Mouse (Mus musculus): ENCODE measurements around the gene Sp2. TPM values are rescaled to one million over a fixed set of nuclear protein-coding genes. Genes with fewer than 3 reads are reported as not detected.
A peak's percentile ranks its signal among the peaks of the same experiment; 100 is the strongest.

Sp2 gene
- polyA plus RNA-seq, 1 experiment from 2014 or later, result 19.6 TPM

DNA sequence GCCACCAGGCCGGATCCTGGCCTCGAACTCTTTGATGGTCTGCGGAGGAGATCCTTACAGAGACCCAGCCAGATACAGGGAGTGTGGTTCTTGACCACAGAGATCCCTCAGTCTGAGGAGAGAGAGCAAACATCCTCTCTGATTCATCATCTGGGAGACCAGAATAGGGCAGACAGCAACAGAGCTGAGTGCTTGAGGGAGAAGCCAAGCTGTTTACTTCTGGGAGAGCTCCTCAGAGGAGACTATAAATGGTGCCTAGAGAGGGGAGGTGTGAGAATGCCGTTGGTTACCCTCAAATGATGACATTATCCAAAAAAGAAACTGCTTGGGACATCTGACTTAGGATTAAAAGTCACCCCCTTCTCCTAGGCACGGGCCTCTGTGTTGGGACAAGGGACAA lies 8.7 kb upstream of the Sp2 start:
- Histone ChIP-seq H3K27ac (no peak overlapping the region), H3K4me1 (replicated peaks) (peaks cover 19% of the 10 kb centered on the region), H3K4me3 (replicated peaks) (no peak overlapping the region), H3K27me3 (peaks cover 28% of the 10 kb centered on the region), H3K9me3 (no peaks in the 10 kb centered on the region), H3K4me2 (replicated peaks) (no peak overlapping the region), H3K9ac (replicated peaks) (no peak overlapping the region), H3K36me3 (no peaks in the 10 kb centered on the region)
- no peak for ATAC-seq
- 79% methylated on average over 5 of the region's 5 CpGs for WGBS

DNA sequence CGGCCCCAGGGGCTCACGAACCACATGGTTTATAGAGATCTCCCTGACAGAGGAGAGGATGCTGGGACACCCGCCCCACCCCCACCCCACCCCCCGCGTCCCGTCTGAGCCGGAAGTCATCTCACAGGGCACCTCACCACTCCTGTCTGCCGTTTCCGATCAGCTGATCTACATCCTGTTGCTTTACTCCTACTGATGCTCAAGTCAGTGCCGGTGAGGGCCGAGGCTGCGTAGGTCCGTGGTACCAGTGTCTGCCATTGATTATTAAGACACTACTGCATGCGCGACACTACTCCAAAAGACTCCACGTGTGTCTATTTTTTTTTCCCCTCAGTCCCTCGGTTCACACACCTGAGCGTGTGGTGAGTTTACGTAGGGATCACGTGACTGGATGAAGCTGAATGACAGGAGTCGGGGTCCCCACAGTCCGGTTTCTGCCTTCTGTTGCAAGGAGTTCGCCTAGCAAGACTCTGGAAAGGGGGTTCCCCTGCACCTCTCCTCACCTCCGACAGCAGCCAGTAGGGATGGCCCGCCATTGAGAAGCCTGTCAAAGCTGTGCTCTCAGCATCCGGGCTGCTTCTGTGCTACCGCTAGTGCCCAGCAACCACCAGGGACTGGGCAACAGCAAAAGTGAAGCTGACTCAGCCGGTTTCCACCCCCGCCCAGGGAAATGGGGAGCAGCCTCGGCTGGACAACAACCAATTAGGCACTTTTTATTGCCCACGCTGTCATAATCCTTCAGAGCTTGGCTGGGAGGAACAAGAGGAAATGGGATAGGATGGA lies 5.3 kb upstream of the Sp2 start:
- Histone ChIP-seq H3K36me3 (no peaks in the 10 kb centered on the region), H3K9me3 (no peaks in the 10 kb centered on the region), H3K4me2 (replicated peaks) (peak overlapping the region; percentile 61), H3K27me3 (peaks cover 51% of the 10 kb centered on the region), H3K4me1 (replicated peaks) (peaks cover 14% of the 10 kb centered on the region), H3K9ac (replicated peaks) (peak overlapping the region; percentile 48; the same call in 1 of the 2 replicates), H3K27ac (no peak overlapping the region), H3K4me3 (replicated peaks) (peak overlapping the region; percentile 41)
- peak; percentile 82 for ATAC-seq
- WGBS, result 6% methylated on average over 31 of the region's 31 CpGs

DNA sequence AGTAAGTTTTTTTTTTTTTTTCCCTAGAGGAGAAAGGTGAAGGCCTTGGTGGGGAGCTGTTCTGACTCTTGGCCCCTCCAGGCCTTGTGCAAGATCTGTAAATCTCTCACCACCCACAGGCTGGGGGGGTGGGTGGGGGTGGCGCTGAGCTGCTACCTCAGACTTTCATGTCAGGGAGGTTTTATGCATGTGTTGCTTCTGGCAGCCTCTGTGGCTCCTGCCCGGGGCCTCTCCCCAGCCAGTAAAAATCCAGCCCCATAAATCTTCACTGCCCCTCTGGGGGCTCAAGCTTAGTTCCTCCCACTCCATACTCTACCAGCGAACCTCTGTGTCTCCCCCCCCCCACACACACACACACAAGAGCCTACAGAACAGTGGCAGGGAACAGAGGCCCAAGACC lies 3.7 kb upstream of the Sp2 start:
- no peak overlapping the region for H3K4me2 ChIP-seq (replicated peaks)
- 68% methylated on average over 3 of the region's 3 CpGs for WGBS
- H3K4me3 ChIP-seq (replicated peaks), result no peak overlapping the region
- no peaks in the 10 kb centered on the region for H3K9me3 ChIP-seq
- no peak for ATAC-seq
- H3K27me3 ChIP-seq, result peaks cover 57% of the 10 kb centered on the region
- no peak overlapping the region for H3K9ac ChIP-seq (replicated peaks)
- H3K4me1 ChIP-seq (replicated peaks), result peaks cover 19% of the 10 kb centered on the region
- no peaks in the 10 kb centered on the region for H3K36me3 ChIP-seq
- no peak overlapping the region for H3K27ac ChIP-seq

DNA sequence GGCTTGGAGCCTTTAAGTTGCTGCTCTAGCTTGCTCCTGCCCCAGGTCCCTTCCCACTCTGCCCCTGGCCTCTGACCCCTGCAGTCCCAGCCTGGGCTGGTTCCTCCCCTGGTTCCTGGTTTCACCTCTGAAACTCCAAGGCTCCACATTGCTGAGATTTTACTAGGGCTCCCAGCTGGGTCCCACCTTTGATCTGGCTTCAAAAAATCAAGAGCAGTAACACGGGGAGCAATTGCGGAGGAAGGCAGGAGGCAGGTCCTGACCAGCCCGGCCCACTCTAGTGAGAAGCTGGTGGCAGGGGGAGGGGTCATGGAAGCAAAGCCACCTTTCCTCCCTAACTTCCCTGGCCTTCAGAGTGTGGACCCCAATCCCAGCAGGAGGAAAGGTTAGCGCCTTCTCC lies 2.1 kb upstream of the Sp2 start:
- no peaks in the 10 kb centered on the region for H3K9me3 ChIP-seq
- no peak overlapping the region for H3K4me2 ChIP-seq (replicated peaks)
- no peak for ATAC-seq
- peaks cover 19% of the 10 kb centered on the region for H3K4me1 ChIP-seq (replicated peaks)
- H3K36me3 ChIP-seq, result no peaks in the 10 kb centered on the region
- 15% methylated on average over 4 of the region's 4 CpGs for WGBS
- no peak overlapping the region for H3K27ac ChIP-seq
- H3K27me3 ChIP-seq, result peaks cover 59% of the 10 kb centered on the region
- H3K9ac ChIP-seq (replicated peaks), result no peak overlapping the region
- H3K4me3 ChIP-seq (replicated peaks), result no peak overlapping the region

DNA sequence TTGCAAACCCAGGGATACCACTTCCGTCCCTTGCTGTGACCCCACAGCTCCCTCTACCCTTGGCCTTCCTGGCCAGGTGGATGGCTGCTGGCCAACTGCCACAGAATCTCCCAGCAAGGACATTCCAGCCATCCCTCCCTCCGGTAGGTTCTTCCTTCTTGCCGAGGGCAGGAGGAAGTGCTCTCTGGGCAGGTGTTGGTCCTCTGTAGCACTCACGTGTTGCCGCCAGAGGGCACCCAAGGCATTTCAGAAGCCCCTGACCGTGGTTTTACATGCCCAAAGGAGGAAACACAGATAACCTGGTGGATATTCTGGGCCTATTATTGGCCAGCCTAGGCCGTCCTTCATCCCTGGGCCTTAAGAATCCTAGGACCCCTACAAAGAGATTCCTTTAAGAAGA lies 404 bp downstream of the Sp2 start:
- peaks cover 15% of the 10 kb centered on the region for H3K4me1 ChIP-seq (replicated peaks)
- H3K4me3 ChIP-seq (replicated peaks), result no peak overlapping the region
- H3K4me2 ChIP-seq (replicated peaks), result 0 out of 2 replicates have a peak overlapping the region, but pooled peaks have one; percentile 10
- H3K9ac ChIP-seq (replicated peaks), result peak overlapping the region; percentile 25; the same call in 1 of the 2 replicates
- H3K9me3 ChIP-seq, result no peaks in the 10 kb centered on the region
- H3K36me3 ChIP-seq, result no peaks in the 10 kb centered on the region
- peaks cover 45% of the 10 kb centered on the region for H3K27me3 ChIP-seq
- no peak for ATAC-seq
- no peak overlapping the region for H3K27ac ChIP-seq
- 2% methylated on average over 7 of the region's 7 CpGs for WGBS

DNA sequence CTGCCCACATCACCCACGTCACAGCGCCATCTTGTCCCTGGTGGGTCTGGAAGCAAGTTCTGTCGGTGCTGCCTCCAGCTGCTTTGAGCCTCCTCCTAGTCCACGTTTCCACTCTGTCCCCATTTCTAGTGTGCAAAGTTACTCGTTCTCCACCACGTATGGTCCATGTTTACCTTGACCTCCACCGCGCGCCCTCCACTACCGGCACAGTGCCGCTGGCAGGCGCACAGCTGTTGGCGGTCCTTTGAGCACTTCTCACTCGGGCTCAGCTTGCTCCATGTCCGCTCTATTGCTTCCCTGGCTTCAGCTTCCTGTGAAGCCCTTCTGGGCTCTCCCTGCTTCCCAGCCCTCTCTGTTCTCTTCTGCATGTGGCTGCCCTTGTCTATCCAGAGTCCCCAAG lies 1.3 kb downstream of the Sp2 start:
- no peaks in the 10 kb centered on the region for H3K9me3 ChIP-seq
- WGBS, result 77% methylated on average over 15 of the region's 15 CpGs
- H3K27me3 ChIP-seq, result peaks cover 36% of the 10 kb centered on the region
- ATAC-seq, result no peak
- H3K4me1 ChIP-seq (replicated peaks), result peaks cover 17% of the 10 kb centered on the region
- no peak overlapping the region for H3K4me2 ChIP-seq (replicated peaks)
- H3K4me3 ChIP-seq (replicated peaks), result no peak overlapping the region
- no peak overlapping the region for H3K27ac ChIP-seq
- H3K36me3 ChIP-seq, result no peaks in the 10 kb centered on the region
- peak overlapping the region; percentile 28; the same call in 1 of the 2 replicates for H3K9ac ChIP-seq (replicated peaks)

DNA sequence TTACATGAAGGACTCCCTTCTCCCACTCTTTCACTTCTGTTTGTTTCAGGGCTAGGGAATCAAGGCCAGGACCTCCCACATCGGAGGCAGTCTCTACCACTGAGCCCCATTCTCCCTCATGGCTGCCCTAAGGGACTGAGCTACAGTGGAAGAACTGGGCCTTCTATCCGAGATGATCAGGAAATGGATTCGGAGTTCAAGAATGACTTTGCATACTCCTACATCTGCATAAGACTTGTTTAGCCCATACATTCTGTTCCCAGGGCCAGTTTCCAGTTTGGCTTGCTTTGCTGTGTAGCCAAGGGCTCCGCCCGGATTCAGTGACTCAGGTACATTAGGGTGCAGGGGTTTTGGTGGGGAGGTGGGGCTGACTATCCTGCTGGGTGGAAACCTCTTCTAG lies 2.7 kb downstream of the Sp2 start:
- WGBS, result 80% methylated on average over 5 of the region's 5 CpGs
- H3K9me3 ChIP-seq, result no peaks in the 10 kb centered on the region
- no peak overlapping the region for H3K4me2 ChIP-seq (replicated peaks)
- peaks cover 31% of the 10 kb centered on the region for H3K4me1 ChIP-seq (replicated peaks)
- H3K27me3 ChIP-seq, result peaks cover 22% of the 10 kb centered on the region
- H3K4me3 ChIP-seq (replicated peaks), result no peak overlapping the region
- no peaks in the 10 kb centered on the region for H3K36me3 ChIP-seq
- no peak overlapping the region for H3K27ac ChIP-seq
- no peak overlapping the region for H3K9ac ChIP-seq (replicated peaks)
- no peak for ATAC-seq

DNA sequence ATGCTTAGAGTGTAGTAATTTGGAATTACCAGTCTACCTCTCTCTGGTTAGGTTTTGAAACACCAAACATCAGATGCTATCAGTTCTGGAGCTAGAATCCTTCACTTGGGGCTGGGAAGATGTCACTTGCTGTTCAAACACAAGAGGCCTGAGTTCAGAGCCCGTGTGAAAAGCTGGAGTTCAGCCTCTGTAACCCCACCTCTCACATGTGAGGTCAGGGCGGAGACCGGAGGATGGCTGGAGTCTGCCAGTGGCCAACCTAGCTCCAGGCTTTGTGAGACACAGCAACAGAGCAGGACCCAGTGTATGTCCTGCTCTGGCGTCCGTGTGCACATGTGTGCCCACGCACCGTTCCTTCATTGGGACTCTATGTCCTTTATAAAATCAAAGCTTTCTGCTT lies 3.4 kb downstream of the Sp2 start:
- Histone ChIP-seq H3K4me3 (replicated peaks) (no peak overlapping the region), H3K9me3 (no peaks in the 10 kb centered on the region), H3K36me3 (no peaks in the 10 kb centered on the region), H3K4me2 (replicated peaks) (no peak overlapping the region; the same call in 1 of the 2 replicates), H3K9ac (replicated peaks) (no peak overlapping the region), H3K27me3 (peaks cover 17% of the 10 kb centered on the region), H3K4me1 (replicated peaks) (peaks cover 35% of the 10 kb centered on the region), H3K27ac (no peak overlapping the region)
- ATAC-seq, result no peak
- 82% methylated on average over 7 of the region's 7 CpGs for WGBS

DNA sequence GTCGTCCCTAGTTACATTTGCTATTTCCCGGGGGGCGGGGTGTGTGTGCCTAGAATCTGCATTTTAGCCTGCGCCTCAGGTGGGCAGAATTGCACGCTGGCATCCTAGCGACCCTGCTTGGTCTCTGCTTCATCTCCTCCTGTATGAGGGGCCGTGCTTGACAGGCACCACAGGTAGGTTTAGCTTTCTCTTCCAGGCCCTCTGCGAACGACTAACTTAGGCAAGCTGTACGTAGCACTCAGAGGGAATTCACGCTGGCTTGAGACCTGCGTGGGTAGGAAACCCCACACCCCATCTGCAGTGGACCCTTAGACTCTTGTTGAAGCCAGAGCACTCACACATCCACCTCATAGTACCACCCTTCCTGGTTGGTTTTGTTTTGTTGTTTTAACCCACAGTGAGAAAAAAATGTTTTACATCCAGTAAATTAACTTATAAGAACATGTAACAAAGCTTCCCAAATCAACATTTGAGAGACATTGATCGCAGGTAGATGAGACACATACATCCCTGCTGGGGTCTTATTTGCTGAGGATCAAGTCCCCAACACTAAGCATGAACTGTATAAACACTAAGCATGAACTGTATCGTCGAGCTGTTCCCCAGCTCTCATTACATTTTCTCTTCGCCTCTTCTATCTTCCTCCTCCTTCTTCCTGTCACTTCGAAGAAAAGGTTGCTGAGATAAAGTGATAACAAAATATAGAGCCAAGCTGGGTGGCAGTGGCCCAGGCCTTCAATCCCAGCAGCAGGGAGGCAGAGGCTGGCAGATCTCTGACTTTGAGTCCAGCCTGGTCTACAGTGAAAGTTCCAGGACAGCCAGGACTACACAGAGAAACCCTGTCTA lies 4.1 kb downstream of the Sp2 start:
- Histone ChIP-seq H3K4me2 (replicated peaks) (peak overlapping the region; percentile 85), H3K9me3 (no peaks in the 10 kb centered on the region), H3K27ac (peak overlapping the region; percentile 83), H3K4me3 (replicated peaks) (peak overlapping the region; percentile 50), H3K36me3 (no peaks in the 10 kb centered on the region), H3K4me1 (replicated peaks) (peaks cover 42% of the 10 kb centered on the region), H3K9ac (replicated peaks) (peak overlapping the region; percentile 76), H3K27me3 (peaks cover 11% of the 10 kb centered on the region; the same call in 1 of the 2 replicates)
- WGBS, result 33% methylated on average over 17 of the region's 17 CpGs
- no peak for ATAC-seq

DNA sequence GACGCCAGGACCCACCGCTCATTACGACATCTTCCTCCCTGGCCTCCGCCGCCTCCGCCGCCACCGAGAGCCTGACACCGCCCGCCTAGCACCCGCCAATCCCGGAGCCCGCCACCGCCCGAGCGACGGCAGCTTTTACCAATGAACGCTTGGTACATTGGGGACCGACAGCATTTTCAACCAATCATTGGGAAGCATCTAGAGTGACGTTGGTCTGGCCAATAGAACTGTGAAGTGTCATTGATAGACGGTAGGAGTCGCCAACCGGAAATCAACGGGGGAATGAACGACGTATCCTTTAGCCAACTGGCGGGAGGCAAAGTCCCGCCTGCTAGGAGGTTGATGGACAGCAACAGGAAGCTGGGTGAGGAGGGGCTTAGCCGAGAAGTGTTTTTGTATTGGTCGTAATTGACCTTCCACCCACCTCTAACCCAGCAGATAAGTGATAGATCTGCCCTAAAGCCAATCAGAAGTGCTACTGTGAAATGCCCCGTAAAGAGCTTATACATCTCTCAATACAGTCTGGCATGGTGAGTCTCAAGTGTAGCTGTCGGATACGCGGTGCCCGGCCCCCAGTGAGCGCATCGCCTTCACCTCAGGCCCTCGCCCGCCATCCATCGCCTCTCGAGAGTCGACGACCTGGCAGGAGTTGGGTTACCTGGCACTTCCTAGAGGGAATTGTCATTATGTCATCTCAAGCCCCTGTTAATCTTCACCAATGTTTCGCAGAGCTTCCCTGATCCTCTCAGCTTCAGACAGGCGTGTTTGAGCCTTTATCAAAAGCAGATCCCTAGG lies 5.0 kb downstream of the Sp2 start:
- ATAC-seq, result peak; percentile 98
- peak overlapping the region; percentile 94 for H3K4me3 ChIP-seq (replicated peaks)
- H3K4me2 ChIP-seq (replicated peaks), result peak overlapping the region; percentile 85
- H3K27ac ChIP-seq, result peak overlapping the region; percentile 97
- peaks cover 8% of the 10 kb centered on the region; the same call in 1 of the 2 replicates for H3K27me3 ChIP-seq
- H3K9ac ChIP-seq (replicated peaks), result peak overlapping the region; percentile 95
- no peaks in the 10 kb centered on the region for H3K36me3 ChIP-seq
- peaks cover 50% of the 10 kb centered on the region for H3K4me1 ChIP-seq (replicated peaks)
- under 1% methylated on average over 45 of the region's 45 CpGs for WGBS
- no peaks in the 10 kb centered on the region for H3K9me3 ChIP-seq

DNA sequence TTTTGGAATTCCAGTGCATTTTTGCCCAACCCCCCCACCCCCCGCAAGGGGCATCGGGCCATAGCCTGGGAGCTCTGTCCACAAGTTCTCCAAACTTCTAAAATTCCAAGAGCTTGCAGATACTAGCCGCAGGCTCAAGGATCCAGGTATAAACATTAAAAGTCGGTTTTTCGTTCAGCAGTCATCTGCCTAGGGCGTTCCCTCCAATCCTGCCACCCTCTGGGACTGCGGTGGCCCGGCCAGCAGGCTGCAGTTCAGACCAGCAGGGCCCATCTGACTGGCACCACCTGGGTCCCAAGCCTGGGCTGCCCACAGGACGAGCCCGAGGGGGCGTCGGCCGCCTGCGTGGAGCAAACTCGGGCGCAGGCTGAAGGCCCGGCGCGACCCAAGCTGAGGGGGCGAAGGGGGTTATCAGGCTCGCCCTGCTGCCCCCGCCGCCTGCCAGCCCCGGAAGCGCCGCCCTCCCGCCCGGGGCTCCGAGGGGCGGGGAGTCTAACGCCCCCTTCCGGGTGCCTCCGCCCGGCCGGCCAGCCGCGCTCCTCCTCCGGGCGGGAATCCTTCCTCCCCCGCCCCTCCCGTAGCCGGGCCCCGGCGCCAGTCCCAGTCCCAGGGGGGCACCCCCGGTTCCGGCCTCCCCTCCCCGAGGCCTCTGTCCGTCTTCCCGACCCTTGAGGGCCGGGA lies 5.7 kb downstream of the Sp2 start:
- WGBS, result under 1% methylated on average over 44 of the region's 50 CpGs
- peaks cover 8% of the 10 kb centered on the region; the same call in 1 of the 2 replicates for H3K27me3 ChIP-seq
- peak; percentile 67 for ATAC-seq

More for the DNA sequence above, 5.7 kb downstream of the Sp2 start:
- H3K27ac ChIP-seq, result peak overlapping the region; percentile 97
- H3K9me3 ChIP-seq, result no peaks in the 10 kb centered on the region
- peaks cover 52% of the 10 kb centered on the region for H3K4me1 ChIP-seq (replicated peaks)
- peak overlapping the region; percentile 94 for H3K4me3 ChIP-seq (replicated peaks)
- H3K36me3 ChIP-seq, result no peaks in the 10 kb centered on the region
- peak overlapping the region; percentile 69 for H3K4me2 ChIP-seq (replicated peaks)
- H3K9ac ChIP-seq (replicated peaks), result peak overlapping the region; percentile 95

Data from midbrain, embryonic 13.5 days (tissue).